Mouse (Mus musculus): Measurements from ENCODE around the gene Atg10.

GRCm38 (mm10) chr13:90962836-90963760 lies 260.7 kb downstream of the Atg10 start:
- no peak for TF ChIP-seq ZNF384 (IDR thresholded peaks at IDR 0.05; ENCODE audit: low read depth, low read length)
- no peak for TF ChIP-seq CHD2 (IDR thresholded peaks at IDR 0.05; ENCODE audit: low read depth, low read length)
- TF ChIP-seq MAFK (IDR thresholded peaks at IDR 0.05; ENCODE audit: insufficient read depth, low read depth, low read length), result no peak
- TF ChIP-seq ZC3H11A (IDR thresholded peaks at IDR 0.05; ENCODE audit: borderline replicate concordance, low read depth, low read length), result no peak

Data from ES-E14 (cell line).